Mouse (Mus musculus) CH12.LX (cell line): ENCODE measurements around the gene Gm4707. TPM values are rescaled to one million over a fixed set of nuclear protein-coding genes. Genes with fewer than 3 reads are reported as not detected.
A peak's percentile ranks its signal among the peaks of the same experiment; 100 is the strongest.

Experiments
- DNase-seq: peaks from one replicate; pipeline ENCODE4 v3.0.0-alpha.2; 2013; ENCODE audit errors: extremely low read depth
- H3K27ac ChIP-seq: 2 replicates; pipeline ENCODE4 v1.5.1; 2012; ENCODE audit warnings: low read depth, mild to moderate bottlenecking, control low read depth, moderate library complexity; ENCODE audit not compliant: insufficient read depth
- H3K27me3 ChIP-seq: replicated peaks from 2 replicates; pipeline ENCODE3; 2012; ENCODE audit warnings: inconsistent platforms
- H3K36me3 ChIP-seq, 2 experiments: replicated peaks in 1 of 2; 2 replicates each; pipeline versions ENCODE3 to v1.6.1; 2012; ENCODE audit warnings: inconsistent platforms in 1 of 2, low read length in 1 of 2, mild to moderate bottlenecking in 1 of 2, mixed read lengths in 1 of 2, moderate library complexity in 1 of 2; ENCODE audit not compliant: control insufficient read depth in 1 of 2, insufficient read depth in 1 of 2
- H3K4me1 ChIP-seq, 2 experiments: 2 replicates each; pipeline ENCODE4 v1.6.1; 2012; ENCODE audit warnings: inconsistent platforms in 1 of 2, moderate library complexity in 1 of 2; ENCODE audit not compliant: insufficient read depth in 2 of 2, control insufficient read depth in 1 of 2
- H3K4me2 ChIP-seq: 2 replicates; pipeline ENCODE4 v1.6.1; 2012; ENCODE audit warnings: low read depth, mild to moderate bottlenecking, control low read depth; ENCODE audit not compliant: poor library complexity, insufficient read depth, severe bottlenecking
- H3K4me3 ChIP-seq, 3 experiments: fragments of 150-350 bp in 1 of 3; sonication (generic) in 1 of 3; replicated peaks in 1 of 3; 2 replicates each; pipeline versions ENCODE3 to v1.5.1; 2011 to 2012; ENCODE audit warnings: low read depth in 2 of 3, low read length in 2 of 3, mild to moderate bottlenecking in 2 of 3, moderate library complexity in 2 of 3, control low read depth in 1 of 3, improper control_type of control experiment in 1 of 3, inconsistent platforms in 1 of 3, mixed read lengths in 1 of 3; ENCODE audit not compliant: poor library complexity in 1 of 3
- H3K79me2 ChIP-seq: replicated peaks from 2 replicates; pipeline ENCODE4 v1.6.1; 2012; ENCODE audit warnings: mild to moderate bottlenecking, moderate library complexity; ENCODE audit not compliant: control insufficient read depth, poor library complexity, insufficient read depth, severe bottlenecking; ENCODE audit errors: extremely low read depth
- H3K9ac ChIP-seq: 2 replicates; pipeline ENCODE4 v1.6.1; 2012; ENCODE audit warnings: low read depth, mild to moderate bottlenecking, control low read depth, moderate library complexity; ENCODE audit not compliant: insufficient read depth
- H3K9me3 ChIP-seq: replicated peaks from 2 replicates; pipeline ENCODE3; 2012; ENCODE audit warnings: low read length, inconsistent platforms, mixed read lengths
- BHLHE40 ChIP-seq: IDR thresholded peaks from 2 replicates; pipeline ENCODE4 v1.6.1; 2011; ENCODE audit warnings: mild to moderate bottlenecking, low read depth, low read length, improper control_type of control experiment
- CHD1 ChIP-seq: IDR thresholded peaks from 2 replicates; pipeline ENCODE4 v1.6.1; 2012; ENCODE audit warnings: low read depth, low read length, improper control_type of control experiment, inconsistent platforms
- CTCF ChIP-seq, 2 experiments: IDR thresholded peaks in 1 of 2; conservative IDR thresholded peaks in 1 of 2; 2 replicates each; pipeline ENCODE4 v1.5.1; 2011 to 2012; ENCODE audit warnings: low read depth in 2 of 2, low read length in 2 of 2, improper control_type of control experiment in 1 of 2, inconsistent platforms in 1 of 2, mild to moderate bottlenecking in 1 of 2, moderate library complexity in 1 of 2
- E2F4 ChIP-seq: IDR thresholded peaks from 2 replicates; pipeline ENCODE4 v1.6.1; 2011; ENCODE audit warnings: low read depth, low read length, improper control_type of control experiment; ENCODE audit not compliant: insufficient replicate concordance
- ELF1 ChIP-seq: IDR thresholded peaks from 2 replicates; pipeline ENCODE4 v1.6.1; 2014; ENCODE audit warnings: low read depth, mild to moderate bottlenecking, inconsistent platforms, low read length, improper control_type of control experiment
- EP300 ChIP-seq: IDR thresholded peaks from 2 replicates; pipeline ENCODE4 v1.6.1; 2011; ENCODE audit warnings: low read length, improper control_type of control experiment
- ETS1 ChIP-seq: conservative IDR thresholded peaks from 2 replicates; pipeline ENCODE4 v1.6.1; 2012; ENCODE audit warnings: low read depth, mild to moderate bottlenecking, inconsistent platforms, low read length, improper control_type of control experiment, moderate library complexity
- GABPA ChIP-seq: IDR thresholded peaks from 2 replicates; pipeline ENCODE4 v1.6.1; 2012; ENCODE audit warnings: low read depth, low read length, improper control_type of control experiment, inconsistent platforms; ENCODE audit not compliant: insufficient replicate concordance
- HCFC1 ChIP-seq: IDR thresholded peaks from 2 replicates; pipeline ENCODE4 v1.6.1; 2012; ENCODE audit warnings: low read depth, mild to moderate bottlenecking, inconsistent platforms, low read length, improper control_type of control experiment
- IRF4 ChIP-seq: IDR thresholded peaks from 2 replicates; pipeline ENCODE4 v1.6.1; 2014; ENCODE audit warnings: low read depth, mild to moderate bottlenecking, inconsistent platforms, low read length, improper control_type of control experiment
- JUN ChIP-seq: IDR thresholded peaks from 2 replicates; pipeline ENCODE4 v1.6.1; 2011; ENCODE audit warnings: low read depth, mild to moderate bottlenecking, low read length, improper control_type of control experiment, moderate library complexity; ENCODE audit not compliant: insufficient read depth
- MAX ChIP-seq: IDR thresholded peaks from 2 replicates; pipeline ENCODE4 v1.6.1; 2011; ENCODE audit warnings: low read length, improper control_type of control experiment
- MXI1 ChIP-seq: IDR thresholded peaks from 2 replicates; pipeline ENCODE4 v1.6.1; 2011; ENCODE audit warnings: mild to moderate bottlenecking, low read depth, low read length, improper control_type of control experiment
- MYC ChIP-seq: IDR thresholded peaks from 2 replicates; pipeline ENCODE4 v1.6.1; 2011; ENCODE audit warnings: low read depth, mild to moderate bottlenecking, improper control_type of control experiment, low read length
- NRF1 ChIP-seq: IDR thresholded peaks from 2 replicates; pipeline ENCODE4 v1.6.1; 2014; ENCODE audit warnings: low read depth, mild to moderate bottlenecking, inconsistent platforms, low read length, improper control_type of control experiment, moderate library complexity
- PAX5 ChIP-seq: IDR thresholded peaks from 2 replicates; pipeline ENCODE4 v1.6.1; 2012; ENCODE audit warnings: low read length, inconsistent platforms, mixed read lengths
- POLR2A ChIP-seq: IDR thresholded peaks from 2 replicates; pipeline ENCODE4 v1.6.1; 2011; ENCODE audit warnings: low read depth, mild to moderate bottlenecking, improper control_type of control experiment, low read length
- POLR2AphosphoS2 ChIP-seq: IDR thresholded peaks from 2 replicates; pipeline ENCODE4 v1.6.1; 2011; ENCODE audit warnings: low read depth, low read length, improper control_type of control experiment
- RAD21 ChIP-seq: IDR thresholded peaks from 2 replicates; pipeline ENCODE4 v1.6.1; 2011; ENCODE audit warnings: low read depth, mild to moderate bottlenecking, low read length, improper control_type of control experiment, moderate library complexity
- RCOR1 ChIP-seq: conservative IDR thresholded peaks from 2 replicates; pipeline ENCODE4 v1.6.1; 2012; ENCODE audit warnings: low read depth, mild to moderate bottlenecking, inconsistent platforms, low read length, improper control_type of control experiment
- SIN3A ChIP-seq: IDR thresholded peaks from 2 replicates; pipeline ENCODE4 v1.6.1; 2012; ENCODE audit warnings: low read length, improper control_type of control experiment, inconsistent platforms
- SMC3 ChIP-seq: IDR thresholded peaks from 2 replicates; pipeline ENCODE4 v1.6.1; 2011; ENCODE audit warnings: low read depth, low read length, improper control_type of control experiment
- TBP ChIP-seq: conservative IDR thresholded peaks from 2 replicates; pipeline ENCODE4 v1.6.1; 2011; ENCODE audit warnings: low read depth, low read length, improper control_type of control experiment
- TCF12 ChIP-seq: IDR thresholded peaks from 2 replicates; pipeline ENCODE4 v1.6.1; 2014; ENCODE audit warnings: low read depth, mild to moderate bottlenecking, inconsistent platforms, low read length, improper control_type of control experiment
- UBTF ChIP-seq: IDR thresholded peaks from 2 replicates; pipeline ENCODE4 v1.6.1; 2012; ENCODE audit warnings: low read depth, mild to moderate bottlenecking, inconsistent platforms, low read length, improper control_type of control experiment, moderate library complexity
- USF1 ChIP-seq: IDR thresholded peaks from 2 replicates; pipeline ENCODE4 v1.6.1; 2014; ENCODE audit warnings: low read depth, mild to moderate bottlenecking, inconsistent platforms, low read length, improper control_type of control experiment
- USF2 ChIP-seq: conservative IDR thresholded peaks from 2 replicates; pipeline ENCODE4 v1.6.1; 2011; ENCODE audit warnings: low read depth, low read length, improper control_type of control experiment
- ZC3H11A ChIP-seq: IDR thresholded peaks from 2 replicates; pipeline ENCODE4 v1.6.1; 2012; ENCODE audit warnings: low read depth, mild to moderate bottlenecking, inconsistent platforms, low read length, improper control_type of control experiment
- ZKSCAN1 ChIP-seq: IDR thresholded peaks from 2 replicates; pipeline ENCODE4 v1.6.1; 2012; ENCODE audit warnings: low read depth, inconsistent platforms, low read length, improper control_type of control experiment, borderline replicate concordance
- ZMIZ1 ChIP-seq: IDR thresholded peaks from 2 replicates; pipeline ENCODE4 v1.6.1; 2012; ENCODE audit warnings: low read depth, mild to moderate bottlenecking, inconsistent platforms, low read length, improper control_type of control experiment
- ZNF384 ChIP-seq: IDR thresholded peaks from 2 replicates; pipeline ENCODE4 v1.6.1; 2012; ENCODE audit warnings: low read depth, low read length, improper control_type of control experiment, inconsistent platforms
- dilution Hi-C: fragments of 300-500 bp; cut with MboI; formaldehyde crosslinking; loops from 2 replicates; pipeline ENCODE4 v1.14.3; 2020; ENCODE audit warnings: low sequenced_read_pairs; ENCODE audit not compliant: extremely low pct_unique_long_range_greater_than_20kb, extremely low pct_ligation_motif_present
- in situ Hi-C: fragments of 300-500 bp; cut with MboI; formaldehyde crosslinking; loops from 3 replicates; pipeline ENCODE4 v1.14.3; 2019; ENCODE audit warnings: low sequenced_read_pairs, low pct_ligation_motif_present, low pct_unique_long_range_greater_than_20kb, mixed read lengths
- polyA plus RNA-seq: library from polyadenylated mRNA; unstranded; fragments of >175 nt; gene quantifications from 2 replicates; pipeline ENCODE4 v1.2.1, GENCODE M21; 2012; ENCODE audit warnings: low read depth; ENCODE audit not compliant: insufficient read length
- total RNA-seq, 2 experiments: library from RNA; depleted of rRNA; stranded (reverse); fragments of 300-350 nt in 1 of 2; fragments of >200 nt in 1 of 2; gene quantifications; 2 replicates each; pipeline ENCODE4 v1.2.3; 2012 to 2014

Gm4707 gene
- total and polyA plus RNA-seq, 3 experiments = 0.33 to 1.5 (median 1.1) TPM

GRCm38 (mm10) chr17:71483418-71484060, 23.8 kb upstream of the Gm4707 start:
- TF ChIP-seq MAX (no peak), NRF1 (no peak), TBP (no peak), SIN3A (no peak), E2F4 (no peak)

DNA sequence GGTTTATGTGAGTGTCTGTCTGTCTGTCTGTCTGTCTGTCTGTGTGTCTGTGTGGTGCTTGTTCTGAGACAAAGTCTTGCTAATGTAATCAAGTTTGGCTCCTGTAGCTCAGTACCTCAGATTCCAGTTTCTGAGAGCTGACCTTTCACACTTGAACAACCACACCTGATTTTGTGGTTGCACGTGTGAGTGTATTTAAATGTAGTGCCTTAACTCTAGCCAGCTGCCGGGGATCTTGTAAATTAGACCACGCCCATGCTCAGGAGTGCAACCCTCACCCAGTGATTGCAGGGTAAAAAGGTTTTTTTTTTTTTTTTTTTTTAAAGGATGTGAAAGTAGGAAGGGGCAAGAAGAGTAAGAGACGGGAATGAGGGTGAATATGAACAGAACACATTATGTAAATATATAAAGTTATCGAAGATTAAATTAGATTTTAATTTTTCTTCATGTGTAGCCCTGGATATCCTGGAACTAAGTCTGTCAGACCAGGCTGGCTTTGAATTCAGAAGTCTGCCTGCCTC, 19.7 kb upstream of the Gm4707 start:
- in situ Hi-C loops (no loop called here), dilution Hi-C loops (no loop called here)
- Histone ChIP-seq H3K27ac (no peak overlapping the region), H3K79me2 (peaks cover 5% of the 10 kb centered on the region), H3K27me3 (peaks cover 2% of the 10 kb centered on the region), H3K9ac (no peak overlapping the region), H3K4me2 (peak overlapping the region; percentile 40), H3K36me3 (no peaks in the 10 kb centered on the region), H3K9me3 (no peaks in the 10 kb centered on the region), H3K4me3 (no peak overlapping the region), H3K4me1 (peaks cover 8 to 27% of the 10 kb centered on the region in 2 experiments)
- peak; percentile 74 for DNase-seq
- TF ChIP-seq IRF4 (peak; percentile 54; the same call in 1 of the 2 replicates), RAD21 (no peak), E2F4 (no peak), MXI1 (no peak), MYC (peak; percentile 44; the same call in 1 of the 2 replicates), SIN3A (peak; percentile 53; the same call in 1 of the 2 replicates), ZC3H11A (no peak), MAX (no peak), ETS1 (peak; percentile 98), CTCF (conservative IDR thresholded peaks at IDR 0.05 in 1 of 2, IDR thresholded peaks at IDR 0.05 in 1 of 2; ENCODE audit: low read depth in 2 of 2, low read length in 2 of 2) (no peak), ELF1 (no peak), EP300 (peak; percentile 28), SMC3 (no peak), USF2 (no peak), TCF12 (peak; percentile 56; the same call in 1 of the 2 replicates), ZKSCAN1 (no peak), ZMIZ1 (no peak), POLR2A (no peak), POLR2AphosphoS2 (no peak), RCOR1 (no peak; the same call in 1 of the 2 replicates), ZNF384 (peak; percentile 92), TBP (no peak), BHLHE40 (peak; percentile 99), GABPA (no peak), USF1 (no peak), JUN (no peak), CHD1 (no peak), UBTF (no peak), PAX5 (no peak), HCFC1 (no peak)

More at GRCm38 (mm10) chr17:71483418-71484060, 23.8 kb upstream of the Gm4707 start:
- no peak overlapping the region for H3K4me2 ChIP-seq
- no peaks in the 10 kb centered on the region for H3K79me2 ChIP-seq
- no peak overlapping the region for H3K4me3 ChIP-seq
- H3K4me1 ChIP-seq = peaks cover 8 to 39% of the 10 kb centered on the region in 2 experiments; a peak in 3 of 4 replicates
- H3K27me3 ChIP-seq = no peaks in the 10 kb centered on the region
- DNase-seq = no peak
- in situ Hi-C loops = no loop called here
- H3K36me3 ChIP-seq = no peaks in the 10 kb centered on the region
- no peak overlapping the region for H3K27ac ChIP-seq
- dilution Hi-C loops = no loop called here
- peaks cover 5% of the 10 kb centered on the region for H3K9me3 ChIP-seq
- H3K9ac ChIP-seq = no peak overlapping the region
